Mouse (Mus musculus) liver, embryonic 11.5 days (tissue): ENCODE data around the gene Gemin4. TPM values are rescaled to one million over a fixed set of nuclear protein-coding genes. Genes with fewer than 3 reads are reported as not detected.

Experiments used
- ATAC-seq: fragments of 200-750 bp; cut with Nextera tagmentation; replicated peaks from 2 replicates; pipeline ENCODE4 v1.8.0; 2017; ENCODE audit warnings: moderate number of reproducible peaks, mild to moderate bottlenecking, moderate TSS enrichment, moderate library complexity; ENCODE audit not compliant: low FRiP score
- DNase-seq: peaks from one replicate; pipeline ENCODE4 v3.0.0-alpha.2; 2017; ENCODE audit warnings: low spot score
- H3K27ac ChIP-seq: fragments of 300-500 bp; sonication (generic); 2 replicates; pipeline ENCODE4 v1.5.1; 2014; ENCODE audit warnings: mild to moderate bottlenecking, low read depth, low read length, control low read depth
- H3K27me3 ChIP-seq: fragments of 300-500 bp; sonication (generic); replicated peaks from 2 replicates; pipeline ENCODE4 v1.6.1; 2014; ENCODE audit warnings: low read length, mixed read lengths; ENCODE audit not compliant: control insufficient read depth, insufficient read depth
- H3K36me3 ChIP-seq: fragments of 300-500 bp; sonication (generic); 2 replicates; pipeline ENCODE4 v1.6.1; 2014; ENCODE audit warnings: mild to moderate bottlenecking, low read length, moderate library complexity, mixed read lengths; ENCODE audit not compliant: control insufficient read depth, insufficient read depth
- H3K4me1 ChIP-seq: fragments of 300-500 bp; sonication (generic); replicated peaks from 2 replicates; pipeline ENCODE4 v1.6.1; 2014; ENCODE audit warnings: low read length, mixed read lengths; ENCODE audit not compliant: control insufficient read depth, insufficient read depth
- H3K4me2 ChIP-seq: fragments of 300-500 bp; sonication (generic); 2 replicates; pipeline ENCODE4 v1.6.1; 2014; ENCODE audit warnings: mild to moderate bottlenecking, control low read depth, moderate library complexity
- H3K4me3 ChIP-seq: fragments of 300-500 bp; sonication (generic); 2 replicates; pipeline ENCODE4 v1.5.1; 2014; ENCODE audit warnings: low read depth, low read length, control low read depth
- H3K9ac ChIP-seq: fragments of 300-500 bp; sonication (generic); 2 replicates; pipeline ENCODE4 v1.6.1; 2014; ENCODE audit warnings: low read depth, low read length, control low read depth
- H3K9me3 ChIP-seq: fragments of 300-500 bp; sonication (generic); 2 replicates; pipeline ENCODE4 v1.6.1; 2016; ENCODE audit warnings: low read length, inconsistent platforms, mixed read lengths; ENCODE audit not compliant: control insufficient read depth
- WGBS: fragments of 180-500 bp; shearing (Covaris S2); extraction: QIAGEN DNeasy Blood & Tissue Kit; methylation state at CpG from one replicate; pipeline ENCODE4 v1.1.7; 2014; 5-methylcytosine and 5-hydroxymethylcytosine counted together
- polyA plus RNA-seq: library from polyadenylated mRNA; unstranded; fragments of >200 nt; fragmentation: Nextera tagmentation; extraction: Ambion mirVana; gene quantifications from 2 replicates; pipeline ENCODE4 v1.2.1, GENCODE M21; 2014

Gemin4 gene
- polyA plus RNA-seq: 50.2 and 58.3 TPM in 2 replicates

- peak within 1 kb of the TSS; percentile 68 for H3K4me3 ChIP-seq
- H3K36me3 ChIP-seq: peaks cover 27% of the 10 kb centered on the region; the same call in 1 of the 2 replicates
- H3K4me2 ChIP-seq: peak within 1 kb of the TSS; percentile 84
- no peaks in the 10 kb centered on the region for H3K27me3 ChIP-seq
- H3K27ac ChIP-seq: peak within 1 kb of the TSS; percentile 64
- peak; percentile 96 for DNase-seq
- peak; percentile 98 for ATAC-seq
- H3K9ac ChIP-seq: peak within 1 kb of the TSS; percentile 89
- H3K4me1 ChIP-seq: peaks cover 14% of the 10 kb centered on the region
- H3K9me3 ChIP-seq: no peaks in the 10 kb centered on the region
- WGBS: under 1% methylated on average over 35 of the region's 35 CpGs
These were observed at the start of gene Gemin4, which contains the start of gene Dbil5 for GRCm38 (mm10) chr11:76217390-76217800. Gene Gemin4, minus strand, starts transcription at chr11:76217664. Gene Dbil5, plus strand, starts transcription at chr11:76217608.

GRCm38 (mm10) chr11:76262611-76263351 is 45.3 kb upstream of the Gemin4 start:
- Histone ChIP-seq H3K4me1 (no peaks in the 10 kb centered on the region; the same call in 1 of the 2 replicates), H3K27ac (no peak overlapping the region), H3K4me2 (no peak overlapping the region), H3K4me3 (no peak overlapping the region), H3K36me3 (no peaks in the 10 kb centered on the region), H3K27me3 (no peaks in the 10 kb centered on the region), H3K9me3 (no peaks in the 10 kb centered on the region), H3K9ac (no peak overlapping the region)
- WGBS: 40% methylated on average over 19 of the region's 19 CpGs
- DNase-seq (no peak), ATAC-seq (no peak)

GRCm38 (mm10) chr11:76261224-76261623 is 43.8 kb upstream of the Gemin4 start:
- 44% methylated on average over 12 of the region's 12 CpGs for WGBS
- Histone ChIP-seq H3K36me3 (no peaks in the 10 kb centered on the region), H3K4me1 (no peaks in the 10 kb centered on the region; the same call in 1 of the 2 replicates), H3K4me2 (no peak overlapping the region), H3K9me3 (no peaks in the 10 kb centered on the region), H3K4me3 (no peak overlapping the region), H3K27ac (no peak overlapping the region), H3K27me3 (no peaks in the 10 kb centered on the region), H3K9ac (no peak overlapping the region)
- ATAC-seq: no peak
- DNase-seq: no peak

DNA sequence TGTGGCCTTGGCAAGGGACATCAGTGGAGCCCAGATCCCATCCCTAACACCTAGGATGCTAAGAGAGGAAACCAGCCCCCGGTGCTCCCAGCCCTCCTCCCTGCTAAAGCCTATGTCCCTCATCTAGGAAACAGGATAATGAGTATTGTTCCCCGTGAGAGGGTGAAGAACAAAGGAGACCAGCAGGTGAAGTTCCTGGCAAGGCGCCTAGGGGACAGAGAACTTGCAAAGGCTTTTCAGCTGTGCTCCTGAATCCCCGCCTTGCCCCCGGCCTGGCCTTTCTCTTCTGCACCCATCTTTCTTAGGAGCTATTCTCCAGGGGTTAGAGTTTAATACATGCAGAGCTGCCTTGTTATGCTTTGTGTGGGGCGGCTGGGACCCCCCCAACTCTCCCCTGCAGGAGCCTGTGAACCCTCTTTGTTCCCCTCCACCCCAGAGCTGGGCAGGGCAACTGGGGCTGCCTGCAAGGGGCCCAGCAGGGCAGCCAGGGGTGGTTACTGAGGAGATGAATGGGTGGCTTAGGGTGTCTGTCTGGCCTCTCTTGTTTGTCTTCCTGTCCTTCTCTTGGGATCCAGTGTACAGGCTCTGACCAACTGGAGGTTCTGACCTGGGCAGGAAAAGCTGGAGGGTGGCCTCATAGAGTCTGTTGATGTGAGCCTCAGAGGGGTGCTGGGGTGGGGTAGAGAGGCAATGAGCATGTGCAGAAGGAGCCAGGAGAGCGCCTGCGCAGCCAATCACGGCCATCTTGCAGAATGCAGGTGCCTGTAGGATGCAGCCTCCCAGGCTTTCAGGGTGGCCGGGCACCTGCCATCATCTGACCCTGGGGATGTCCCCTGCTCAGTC is 43.0 kb upstream of the Gemin4 start:
- H3K27me3 ChIP-seq: no peaks in the 10 kb centered on the region
- WGBS: 82% methylated on average over 10 of the region's 10 CpGs
- no peak overlapping the region for H3K27ac ChIP-seq
- no peak overlapping the region for H3K4me3 ChIP-seq
- DNase-seq (no peak), ATAC-seq (no peak)
- no peaks in the 10 kb centered on the region for H3K36me3 ChIP-seq
- no peaks in the 10 kb centered on the region for H3K9me3 ChIP-seq
- H3K4me1 ChIP-seq: no peaks in the 10 kb centered on the region
- H3K9ac ChIP-seq: no peak overlapping the region
- H3K4me2 ChIP-seq: no peak overlapping the region

GRCm38 (mm10) chr11:76258511-76258910 is 41.0 kb upstream of the Gemin4 start:
- no peaks in the 10 kb centered on the region for H3K9me3 ChIP-seq
- DNase-seq (no peak), ATAC-seq (no peak)
- H3K4me3 ChIP-seq: no peak overlapping the region
- WGBS: 70% methylated on average over 6 of the region's 6 CpGs
- H3K27me3 ChIP-seq: no peaks in the 10 kb centered on the region
- H3K9ac ChIP-seq: no peak overlapping the region
- no peak overlapping the region for H3K4me2 ChIP-seq
- H3K27ac ChIP-seq: no peak overlapping the region
- H3K4me1 ChIP-seq: no peaks in the 10 kb centered on the region
- H3K36me3 ChIP-seq: no peaks in the 10 kb centered on the region

- H3K9me3 ChIP-seq: no peaks in the 10 kb centered on the region
- ATAC-seq (no peak), DNase-seq (no peak)
- H3K9ac ChIP-seq: no peak overlapping the region
- H3K27me3 ChIP-seq: no peaks in the 10 kb centered on the region
- H3K4me3 ChIP-seq: no peak overlapping the region
- H3K4me1 ChIP-seq: no peaks in the 10 kb centered on the region
- no peaks in the 10 kb centered on the region for H3K36me3 ChIP-seq
- H3K27ac ChIP-seq: no peak overlapping the region
- WGBS: 67% methylated on average over 4 of the region's 4 CpGs
- H3K4me2 ChIP-seq: no peak overlapping the region
These were observed 39.9 kb upstream of the Gemin4 start for GRCm38 (mm10) chr11:76257386-76257785.

DNA sequence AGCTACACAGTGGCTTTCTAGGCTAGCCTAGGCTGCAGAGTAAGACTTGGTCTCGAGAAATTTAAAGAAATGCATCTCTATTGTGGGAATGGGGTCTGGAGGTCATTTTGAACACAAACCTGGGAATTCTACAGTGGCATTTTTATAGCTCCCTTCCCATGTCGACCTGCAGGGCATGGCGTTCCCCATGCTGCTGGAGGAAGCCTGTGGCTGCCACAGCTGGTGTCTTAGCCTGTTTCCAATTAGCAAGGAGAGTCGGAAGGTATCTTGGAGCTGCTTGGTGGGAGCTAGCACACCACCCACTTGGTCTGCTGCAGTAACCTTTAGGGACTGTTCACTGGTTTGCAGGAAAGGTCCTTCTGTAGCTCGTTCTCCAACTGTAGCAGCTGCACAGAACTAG is 38.7 kb upstream of the Gemin4 start:
- Histone ChIP-seq H3K4me2 (no peak overlapping the region), H3K4me1 (no peaks in the 10 kb centered on the region), H3K36me3 (peaks cover 1% of the 10 kb centered on the region), H3K9me3 (no peaks in the 10 kb centered on the region), H3K9ac (no peak overlapping the region), H3K27me3 (no peaks in the 10 kb centered on the region), H3K4me3 (no peak overlapping the region), H3K27ac (no peak overlapping the region)
- DNase-seq: no peak
- no peak for ATAC-seq
- 50% methylated on average over 5 of the region's 5 CpGs for WGBS

- Histone ChIP-seq H3K4me2 (no peak overlapping the region), H3K27me3 (no peaks in the 10 kb centered on the region), H3K4me1 (no peaks in the 10 kb centered on the region), H3K4me3 (no peak overlapping the region), H3K9me3 (no peaks in the 10 kb centered on the region), H3K9ac (no peak overlapping the region), H3K27ac (no peak overlapping the region), H3K36me3 (peaks cover 5% of the 10 kb centered on the region)
- 77% methylated on average over 4 of the region's 4 CpGs for WGBS
- ATAC-seq (no peak), DNase-seq (no peak)
These were observed 38.1 kb upstream of the Gemin4 start for GRCm38 (mm10) chr11:76255431-76256001.
